Mouse (Mus musculus): Measurements from ENCODE around the gene Ccl9. TPM values are rescaled to one million over a fixed set of nuclear protein-coding genes. Genes with fewer than 3 reads are reported as not detected.

Ccl9 gene
- polyA plus RNA-seq, 1 experiment: 8.0 TPM

GRCm38 (mm10) chr11:83600576-83600975 is 22.1 kb upstream of the Ccl9 start:
- DNase-seq: no peak
- H3K4me1 ChIP-seq (ENCODE audit: control insufficient read depth, insufficient read depth, low read length): no peaks in the 10 kb centered on the region
- TF ChIP-seq POLR2A (IDR thresholded peaks at IDR 0.05; ENCODE audit: borderline replicate concordance, extremely low read depth, low read depth, low read length): no peak
- no peak for TF ChIP-seq CTCF (IDR thresholded peaks at IDR 0.05; ENCODE audit: insufficient read depth, low read length)
- WGBS: 74% methylated on average over 2 of the region's 2 CpGs
- no peak overlapping the region for H3K4me3 ChIP-seq (replicated peaks; ENCODE audit: extremely low read depth, low read depth, low read length)

GRCm38 (mm10) chr11:83598991-83599390 is 20.6 kb upstream of the Ccl9 start:
- H3K4me3 ChIP-seq (replicated peaks; ENCODE audit: extremely low read depth, low read depth, low read length): no peak overlapping the region
- no peaks in the 10 kb centered on the region for H3K4me1 ChIP-seq (ENCODE audit: control insufficient read depth, insufficient read depth, low read length)
- DNase-seq: no peak
- TF ChIP-seq POLR2A (IDR thresholded peaks at IDR 0.05; ENCODE audit: borderline replicate concordance, extremely low read depth, low read depth, low read length) (no peak), CTCF (IDR thresholded peaks at IDR 0.05; ENCODE audit: insufficient read depth, low read length) (no peak)
- WGBS: 77% methylated on average over 3 of the region's 3 CpGs

GRCm38 (mm10) chr11:83598207-83598837 is 19.9 kb upstream of the Ccl9 start:
- WGBS: 62% methylated on average over 3 of the region's 3 CpGs
- Histone ChIP-seq H3K4me1 (ENCODE audit: control insufficient read depth, insufficient read depth, low read length) (no peaks in the 10 kb centered on the region), H3K4me3 (replicated peaks; ENCODE audit: extremely low read depth, low read depth, low read length) (no peak overlapping the region)
- no peak for TF ChIP-seq POLR2A (IDR thresholded peaks at IDR 0.05; ENCODE audit: borderline replicate concordance, extremely low read depth, low read depth, low read length)
- no peak for TF ChIP-seq CTCF (IDR thresholded peaks at IDR 0.05; ENCODE audit: insufficient read depth, low read length)
- no peak for DNase-seq

- no peak for TF ChIP-seq POLR2A (IDR thresholded peaks at IDR 0.05; ENCODE audit: borderline replicate concordance, extremely low read depth, low read depth, low read length)
- no peak for TF ChIP-seq CTCF (IDR thresholded peaks at IDR 0.05; ENCODE audit: insufficient read depth, low read length)
- Histone ChIP-seq H3K4me1 (ENCODE audit: control insufficient read depth, insufficient read depth, low read length) (no peaks in the 10 kb centered on the region), H3K4me3 (replicated peaks; ENCODE audit: extremely low read depth, low read depth, low read length) (no peak overlapping the region)
- DNase-seq: no peak
- 83% methylated on average over 7 of the region's 7 CpGs for WGBS
Observed at GRCm38 (mm10) chr11:83597796-83598195, 19.4 kb upstream of the Ccl9 start.

GRCm38 (mm10) chr11:83595669-83596455 is 17.4 kb upstream of the Ccl9 start:
- TF ChIP-seq POLR2A (IDR thresholded peaks at IDR 0.05; ENCODE audit: borderline replicate concordance, extremely low read depth, low read depth, low read length): no peak
- TF ChIP-seq CTCF (IDR thresholded peaks at IDR 0.05; ENCODE audit: insufficient read depth, low read length): no peak
- DNase-seq: no peak
- Histone ChIP-seq H3K4me3 (replicated peaks; ENCODE audit: extremely low read depth, low read depth, low read length) (no peak overlapping the region), H3K4me1 (ENCODE audit: control insufficient read depth, insufficient read depth, low read length) (no peaks in the 10 kb centered on the region)
- 64% methylated on average over 7 of the region's 7 CpGs for WGBS

GRCm38 (mm10) chr11:83593453-83593852 is 15.0 kb upstream of the Ccl9 start:
- DNase-seq: no peak
- H3K4me3 ChIP-seq (replicated peaks; ENCODE audit: extremely low read depth, low read depth, low read length): no peak overlapping the region
- no peak for TF ChIP-seq POLR2A (IDR thresholded peaks at IDR 0.05; ENCODE audit: borderline replicate concordance, extremely low read depth, low read depth, low read length)
- no peak for TF ChIP-seq CTCF (IDR thresholded peaks at IDR 0.05; ENCODE audit: insufficient read depth, low read length)
- WGBS: 87% methylated on average over 5 of the region's 5 CpGs
- H3K4me1 ChIP-seq (ENCODE audit: control insufficient read depth, insufficient read depth, low read length): no peaks in the 10 kb centered on the region

- DNase-seq: no peak
- Histone ChIP-seq H3K4me1 (ENCODE audit: control insufficient read depth, insufficient read depth, low read length) (no peaks in the 10 kb centered on the region), H3K4me3 (replicated peaks; ENCODE audit: extremely low read depth, low read depth, low read length) (peak within 1 kb of the TSS; percentile 13)
- TF ChIP-seq POLR2A (IDR thresholded peaks at IDR 0.05; ENCODE audit: borderline replicate concordance, extremely low read depth, low read depth, low read length): peak; percentile 34; the same call in 1 of the 2 replicates
- no peak for TF ChIP-seq CTCF (IDR thresholded peaks at IDR 0.05; ENCODE audit: insufficient read depth, low read length)
- 32% methylated on average over 2 of the region's 2 CpGs for WGBS
Observed at GRCm38 (mm10) chr11:83592853-83593252, 14.4 kb upstream of the Ccl9 start, which contains the start of gene Ccl6. Ccl6 (minus strand) TSS chr11:83593087.

- no peaks in the 10 kb centered on the region for H3K4me1 ChIP-seq (ENCODE audit: control insufficient read depth, insufficient read depth, low read length)
- H3K4me3 ChIP-seq (replicated peaks; ENCODE audit: extremely low read depth, low read depth, low read length): no peak overlapping the region
- TF ChIP-seq POLR2A (IDR thresholded peaks at IDR 0.05; ENCODE audit: borderline replicate concordance, extremely low read depth, low read depth, low read length) (no peak), CTCF (IDR thresholded peaks at IDR 0.05; ENCODE audit: insufficient read depth, low read length) (no peak)
- 64% methylated on average over 2 of the region's 2 CpGs for WGBS
- no peak for DNase-seq
Observed at GRCm38 (mm10) chr11:83584232-83584631, 5.8 kb upstream of the Ccl9 start.

- no peak for TF ChIP-seq CTCF (IDR thresholded peaks at IDR 0.05; ENCODE audit: insufficient read depth, low read length)
- TF ChIP-seq POLR2A (IDR thresholded peaks at IDR 0.05; ENCODE audit: borderline replicate concordance, extremely low read depth, low read depth, low read length): no peak
- Histone ChIP-seq H3K4me3 (replicated peaks; ENCODE audit: extremely low read depth, low read depth, low read length) (no peak overlapping the region), H3K4me1 (ENCODE audit: control insufficient read depth, insufficient read depth, low read length) (no peaks in the 10 kb centered on the region)
- no peak for DNase-seq
Observed at GRCm38 (mm10) chr11:83583450-83583754, 5.0 kb upstream of the Ccl9 start.
